Mouse (Mus musculus) erythroblast, embryonic 14.5 days (primary cell): ENCODE data around the gene Gpd2.

ENCODE experiments used
- GATA1 ChIP-seq: IDR thresholded peaks from 2 replicates; pipeline ENCODE4 v1.6.1; 2012; ENCODE audit warnings: low read length, inconsistent platforms, mixed read lengths
- TAL1 ChIP-seq: IDR thresholded peaks from 3 replicates; pipeline ENCODE4 v1.6.1; 2012; ENCODE audit warnings: low read length, inconsistent platforms, mixed read lengths

GRCm38 (mm10) chr2:57301539-57301938 lies 64.1 kb downstream of the Gpd2 start:
- TF ChIP-seq TAL1 (no peak), GATA1 (no peak)
